Mouse (Mus musculus): ENCODE measurements around the gene Col26a1.

GRCm38 (mm10) chr5:136771132-136771531 is 111.9 kb downstream of the Col26a1 start:
- TF ChIP-seq CTCF (conservative IDR thresholded peaks at IDR 0.05; ENCODE audit: low read length) (no peak), NANOG (IDR thresholded peaks at IDR 0.05; ENCODE audit: borderline replicate concordance, low read length) (no peak), POU5F1 (IDR thresholded peaks at IDR 0.05; ENCODE audit: borderline replicate concordance, low read length) (no peak)

All from E14TG2a.4 (cell line).